Mouse (Mus musculus) hindbrain, postnatal 0 days (tissue): ENCODE measurements around the gene Actr10. TPM values are rescaled to one million over a fixed set of nuclear protein-coding genes. Genes with fewer than 3 reads are reported as not detected.
A peak's percentile ranks its signal among the peaks of the same experiment; 100 is the strongest.

Experiments used
- ATAC-seq: fragments of 200-750 bp; cut with Nextera tagmentation; 2 replicates; pipeline ENCODE4 v1.8.0; 2017; ENCODE audit warnings: mild to moderate bottlenecking, moderate TSS enrichment, moderate library complexity
- DNase-seq: peaks from one replicate; pipeline ENCODE4 v3.0.0-alpha.2; 2015; ENCODE audit warnings: low spot score
- H3K27ac ChIP-seq: fragments of 300-500 bp; sonication (generic); 2 replicates; pipeline ENCODE4 v1.5.1; 2014; ENCODE audit warnings: mild to moderate bottlenecking
- H3K27me3 ChIP-seq: fragments of 300-500 bp; sonication (generic); 2 replicates; pipeline ENCODE4 v1.6.1; 2014; ENCODE audit warnings: low read length, mixed read lengths; ENCODE audit not compliant: insufficient read depth
- H3K36me3 ChIP-seq: fragments of 300-500 bp; sonication (generic); 2 replicates; pipeline ENCODE4 v1.6.1; 2014; ENCODE audit warnings: low read length, mixed read lengths; ENCODE audit not compliant: insufficient read depth
- H3K4me1 ChIP-seq: fragments of 300-500 bp; sonication (generic); 2 replicates; pipeline ENCODE4 v1.6.1; 2014; ENCODE audit warnings: antibody characterized with exemption, low read length, mixed read lengths; ENCODE audit not compliant: insufficient read depth
- H3K4me2 ChIP-seq: fragments of 300-500 bp; sonication (generic); 2 replicates; pipeline ENCODE4 v1.6.1; 2014; ENCODE audit warnings: low read depth, mild to moderate bottlenecking, low read length, moderate library complexity, mixed read lengths
- H3K4me3 ChIP-seq: fragments of 300-500 bp; sonication (generic); 2 replicates; pipeline ENCODE4 v1.5.1; 2014; ENCODE audit warnings: low read length
- H3K9ac ChIP-seq: fragments of 300-500 bp; sonication (generic); replicated peaks from 2 replicates; pipeline ENCODE4 v1.6.1; 2014; ENCODE audit warnings: mild to moderate bottlenecking, low read length, moderate library complexity, mixed read lengths
- H3K9me3 ChIP-seq: fragments of 300-500 bp; sonication (generic); 2 replicates; pipeline ENCODE4 v1.6.1; 2016; ENCODE audit warnings: low read length, mixed read lengths
- CTCF ChIP-seq: IDR thresholded peaks from 2 replicates; pipeline ENCODE4 v1.5.1; 2016; ENCODE audit warnings: antibody characterized with exemption, control low read depth, low read depth
- WGBS: fragments of 180-500 bp; shearing (Covaris S2); extraction: QIAGEN DNeasy Blood & Tissue Kit; methylation state at CpG from one replicate; pipeline ENCODE4 v1.1.7; 2014; 5-methylcytosine and 5-hydroxymethylcytosine counted together
- polyA plus RNA-seq: library from polyadenylated mRNA; unstranded; fragments of >200 nt; fragmentation: Nextera tagmentation; extraction: Ambion mirVana; gene quantifications from 2 replicates; pipeline ENCODE4 v1.2.1, GENCODE M21; 2015
- total RNA-seq: library from RNA; depleted of rRNA; stranded (reverse); fragments of >200 nt; gene quantifications from 2 replicates; pipeline ENCODE4 v1.2.3, GENCODE M21; 2014; rRNA removed

Gene Actr10
- total RNA-seq (111 and 123 TPM in 2 replicates), polyA plus RNA-seq (173 and 176 TPM in 2 replicates)

DNA sequence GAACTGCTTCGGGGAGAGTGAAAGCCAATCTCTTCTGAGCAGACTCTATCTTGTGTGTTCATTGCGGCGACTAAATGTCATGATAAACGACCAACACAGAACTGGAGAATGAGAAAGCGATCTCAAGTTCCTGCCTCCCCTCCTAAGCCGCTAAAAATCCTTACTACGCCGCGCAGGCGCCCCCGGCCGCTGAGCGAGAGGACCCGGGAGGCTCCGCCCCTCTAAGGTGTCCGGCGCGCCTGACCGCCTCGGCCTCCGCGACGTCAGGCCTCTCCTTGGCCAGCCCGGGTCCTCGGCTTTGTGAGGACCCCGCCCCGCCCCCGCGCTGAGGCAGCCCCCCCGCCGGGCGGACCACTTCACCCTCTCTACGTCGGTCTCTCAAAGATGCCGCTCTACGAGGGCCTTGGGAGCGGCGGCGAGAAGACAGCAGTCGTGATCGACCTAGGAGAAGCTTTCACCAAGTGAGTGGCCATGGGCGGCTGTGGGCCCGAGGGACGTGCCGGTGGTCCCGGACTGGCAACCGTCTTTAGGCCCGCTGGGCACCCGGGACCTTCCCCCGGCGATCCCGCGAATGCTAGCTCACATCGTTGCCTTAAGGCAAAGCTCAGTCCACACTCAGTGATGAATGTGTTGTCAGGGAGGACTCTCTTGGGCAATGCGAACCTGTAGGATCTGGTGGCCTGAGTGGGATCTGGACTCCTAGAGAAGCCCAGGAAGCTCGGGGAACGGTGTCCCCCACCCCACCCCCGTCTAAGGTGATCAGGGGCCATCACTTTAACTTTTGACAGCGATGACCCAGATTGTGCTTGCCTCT is at the start of gene Actr10:
Actr10 (plus strand) TSS at position 287 of the 814 bp plus-strand sequence.
- Histone ChIP-seq H3K27ac (peak within 1 kb of the TSS; percentile 87), H3K9ac (peak within 1 kb of the TSS; percentile 85), H3K9me3 (no peaks in the 10 kb centered on the region), H3K27me3 (no peaks in the 10 kb centered on the region), H3K36me3 (peaks cover 6% of the 10 kb centered on the region), H3K4me1 (no peaks in the 10 kb centered on the region), H3K4me2 (peak within 1 kb of the TSS; percentile 59), H3K4me3 (peak within 1 kb of the TSS; percentile 82)
- DNase-seq (peak; percentile 96), ATAC-seq (peak; percentile 98)
- WGBS: under 1% methylated on average over 59 of the region's 59 CpGs
- no peak for TF ChIP-seq CTCF

DNA sequence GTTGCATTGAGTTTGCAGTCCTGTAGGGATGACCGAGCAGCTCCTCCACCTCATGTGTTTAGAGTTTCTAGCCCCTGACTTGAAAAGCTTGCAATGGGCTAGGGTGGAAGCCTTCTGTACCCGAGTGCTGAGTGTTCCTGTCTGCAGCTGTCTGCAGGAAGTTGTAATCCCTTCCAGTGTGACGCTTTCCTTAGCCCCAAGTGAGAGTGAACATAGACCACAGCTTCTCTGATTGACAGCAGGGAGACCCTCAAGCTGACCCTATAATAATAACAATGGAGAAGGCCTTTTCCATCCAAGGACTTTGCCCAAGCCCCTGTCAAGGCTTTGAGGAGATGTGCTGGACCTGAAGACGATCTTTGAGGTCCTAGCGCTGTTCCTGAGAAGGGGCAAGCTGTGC is 47.3 kb upstream of the Actr10 start:
- WGBS: 73% methylated on average over 5 of the region's 5 CpGs
- Histone ChIP-seq H3K4me2 (no peak overlapping the region), H3K27me3 (no peaks in the 10 kb centered on the region), H3K4me1 (no peaks in the 10 kb centered on the region), H3K9ac (no peak overlapping the region), H3K4me3 (no peak overlapping the region), H3K27ac (no peak overlapping the region), H3K36me3 (no peaks in the 10 kb centered on the region), H3K9me3 (no peaks in the 10 kb centered on the region)
- DNase-seq: no peak
- no peak for TF ChIP-seq CTCF
- ATAC-seq: no peak

DNA sequence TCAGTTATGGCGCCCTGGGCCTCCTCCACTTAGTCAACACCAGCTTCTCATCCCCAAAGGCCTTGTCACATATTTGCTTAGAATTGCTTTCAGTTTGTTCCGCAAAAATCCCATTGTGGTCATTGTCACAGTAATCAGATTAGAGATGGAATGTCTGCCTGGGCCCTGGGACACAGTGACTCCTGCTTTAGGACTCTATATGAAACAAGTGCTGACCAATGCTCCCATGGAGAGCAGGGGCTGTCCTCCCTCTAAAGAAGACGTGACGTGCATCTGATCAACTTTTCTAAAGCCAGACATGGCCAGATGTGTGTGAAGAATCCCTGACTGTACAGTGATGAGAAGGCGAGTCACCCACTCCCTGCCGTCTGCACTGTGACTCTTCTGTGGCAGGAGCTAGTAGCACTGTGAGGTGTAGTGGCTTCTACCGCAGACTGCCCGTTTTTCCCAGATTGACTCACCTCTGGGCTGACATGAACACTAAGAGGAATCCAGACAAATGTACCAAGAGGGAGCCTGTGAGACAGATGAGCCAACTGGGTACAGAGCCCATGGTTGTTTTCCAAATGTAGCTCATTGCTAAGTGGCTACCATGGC is 46.7 kb upstream of the Actr10 start:
- Histone ChIP-seq H3K9ac (no peak overlapping the region), H3K36me3 (no peaks in the 10 kb centered on the region), H3K27ac (no peak overlapping the region), H3K9me3 (no peaks in the 10 kb centered on the region), H3K4me1 (no peaks in the 10 kb centered on the region), H3K4me2 (no peak overlapping the region), H3K4me3 (no peak overlapping the region), H3K27me3 (no peaks in the 10 kb centered on the region)
- DNase-seq: no peak
- TF ChIP-seq CTCF: no peak
- 80% methylated on average over 8 of the region's 8 CpGs for WGBS
- no peak for ATAC-seq

DNA sequence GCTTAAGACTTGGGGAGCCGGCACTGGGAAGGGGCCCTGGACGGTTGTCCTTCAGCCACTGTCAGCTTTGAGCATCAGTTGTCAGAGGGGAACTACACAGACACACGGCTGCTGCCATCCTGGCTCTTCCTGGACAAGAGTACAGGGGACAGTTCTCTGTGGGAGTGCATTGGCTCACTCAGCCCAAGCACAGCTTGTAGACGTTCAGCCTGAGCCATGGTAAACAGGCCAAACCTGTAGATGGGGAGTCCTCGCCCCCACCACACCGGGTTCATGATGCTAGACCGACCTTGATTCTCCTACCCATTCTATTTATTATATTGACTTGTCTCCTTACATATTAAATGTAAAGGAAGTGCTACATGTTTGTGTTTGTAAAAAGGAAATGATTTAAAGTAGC is 42.4 kb upstream of the Actr10 start:
- no peak overlapping the region for H3K27ac ChIP-seq
- ATAC-seq: no peak
- no peak overlapping the region for H3K9ac ChIP-seq
- H3K9me3 ChIP-seq: no peaks in the 10 kb centered on the region
- TF ChIP-seq CTCF: no peak
- no peak overlapping the region for H3K4me2 ChIP-seq
- no peaks in the 10 kb centered on the region for H3K27me3 ChIP-seq
- peaks cover 5% of the 10 kb centered on the region; the same call in 1 of the 2 replicates for H3K36me3 ChIP-seq
- DNase-seq: no peak
- no peak overlapping the region for H3K4me3 ChIP-seq
- WGBS: 80% methylated on average over 7 of the region's 7 CpGs
- no peaks in the 10 kb centered on the region for H3K4me1 ChIP-seq

DNA sequence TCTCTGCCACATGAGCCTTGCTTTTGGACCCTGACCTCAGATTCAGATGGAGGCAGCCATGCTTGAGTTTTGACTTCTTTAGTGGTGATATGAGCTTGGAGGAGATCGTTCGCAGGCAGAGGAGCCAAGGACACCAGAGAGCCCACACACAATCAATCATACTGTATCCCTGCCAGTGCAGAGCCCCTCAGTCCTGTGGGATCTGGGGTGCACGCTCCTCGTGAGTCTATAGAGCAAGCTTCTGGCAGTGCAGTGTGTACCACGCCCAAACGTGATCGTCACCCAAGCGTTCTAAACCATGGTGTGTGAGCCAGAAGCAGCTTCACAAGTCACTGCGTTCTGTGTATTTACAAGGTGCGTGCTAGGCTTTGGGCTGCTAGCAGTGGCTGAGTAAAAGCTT is 41.6 kb upstream of the Actr10 start:
- Histone ChIP-seq H3K27me3 (no peaks in the 10 kb centered on the region), H3K9ac (no peak overlapping the region), H3K9me3 (no peaks in the 10 kb centered on the region), H3K27ac (no peak overlapping the region), H3K4me3 (no peak overlapping the region), H3K36me3 (peaks cover 5% of the 10 kb centered on the region; the same call in 1 of the 2 replicates), H3K4me1 (no peaks in the 10 kb centered on the region), H3K4me2 (no peak overlapping the region)
- WGBS: 85% methylated on average over 10 of the region's 10 CpGs
- no peak for ATAC-seq
- TF ChIP-seq CTCF: no peak
- DNase-seq: no peak

DNA sequence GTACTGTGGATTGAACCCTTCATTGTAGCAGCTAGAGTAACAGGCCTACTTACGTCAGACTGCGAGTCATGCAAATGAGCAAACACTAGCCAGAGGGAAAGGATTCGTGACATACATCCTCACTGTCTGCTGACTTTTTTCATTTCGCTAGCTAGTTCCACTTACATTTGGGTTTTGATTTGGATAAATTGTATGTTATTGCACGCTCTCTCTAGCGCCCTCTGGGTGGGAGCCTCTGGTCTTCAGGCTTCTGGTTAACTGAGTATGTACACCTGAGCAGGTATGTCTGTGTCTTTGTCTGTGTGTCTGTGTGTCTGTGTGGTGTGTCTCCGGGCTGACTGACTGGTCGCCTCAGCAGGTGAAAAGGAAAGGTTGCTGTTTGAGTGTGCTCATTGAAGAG is 40.2 kb upstream of the Actr10 start:
- Histone ChIP-seq H3K4me3 (no peak overlapping the region), H3K36me3 (peaks cover 5% of the 10 kb centered on the region; the same call in 1 of the 2 replicates), H3K9me3 (no peaks in the 10 kb centered on the region), H3K27me3 (no peaks in the 10 kb centered on the region), H3K27ac (no peak overlapping the region), H3K9ac (no peak overlapping the region), H3K4me1 (no peaks in the 10 kb centered on the region), H3K4me2 (no peak overlapping the region)
- peak; percentile 46 for TF ChIP-seq CTCF
- ATAC-seq (no peak), DNase-seq (peak; percentile 31)
- 80% methylated on average over 8 of the region's 8 CpGs for WGBS

DNA sequence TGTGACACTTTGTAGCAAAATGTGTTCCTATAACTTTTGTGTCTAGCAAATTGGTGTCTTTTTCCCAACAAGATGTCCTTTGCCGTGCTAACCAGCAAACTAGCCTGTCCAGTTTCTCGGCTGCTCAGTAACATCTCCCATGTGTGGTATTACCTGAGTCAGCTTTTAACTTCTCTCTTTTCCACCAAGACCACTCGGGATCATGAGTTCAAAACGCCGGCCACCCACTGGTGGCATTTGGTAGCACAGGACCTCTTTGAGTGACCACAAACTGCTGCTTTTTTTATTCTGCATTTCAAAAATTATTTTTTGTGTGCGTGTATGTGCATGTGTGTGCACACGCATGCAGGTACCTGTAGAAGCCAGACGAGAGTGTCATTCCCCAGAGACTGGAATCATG is 39.2 kb upstream of the Actr10 start:
- WGBS: 88% methylated on average over 8 of the region's 8 CpGs
- Histone ChIP-seq H3K36me3 (peaks cover 5% of the 10 kb centered on the region; the same call in 1 of the 2 replicates), H3K4me2 (no peak overlapping the region), H3K4me3 (no peak overlapping the region), H3K4me1 (no peaks in the 10 kb centered on the region), H3K9me3 (no peaks in the 10 kb centered on the region), H3K9ac (no peak overlapping the region), H3K27ac (no peak overlapping the region), H3K27me3 (no peaks in the 10 kb centered on the region)
- peak; percentile 54 for TF ChIP-seq CTCF
- ATAC-seq (no peak), DNase-seq (no peak)
